Mouse (Mus musculus): ENCODE measurements around the gene Lnx1.
A peak's percentile ranks its signal among the peaks of the same experiment; 100 is the strongest.

Gene Lnx1

DNA sequence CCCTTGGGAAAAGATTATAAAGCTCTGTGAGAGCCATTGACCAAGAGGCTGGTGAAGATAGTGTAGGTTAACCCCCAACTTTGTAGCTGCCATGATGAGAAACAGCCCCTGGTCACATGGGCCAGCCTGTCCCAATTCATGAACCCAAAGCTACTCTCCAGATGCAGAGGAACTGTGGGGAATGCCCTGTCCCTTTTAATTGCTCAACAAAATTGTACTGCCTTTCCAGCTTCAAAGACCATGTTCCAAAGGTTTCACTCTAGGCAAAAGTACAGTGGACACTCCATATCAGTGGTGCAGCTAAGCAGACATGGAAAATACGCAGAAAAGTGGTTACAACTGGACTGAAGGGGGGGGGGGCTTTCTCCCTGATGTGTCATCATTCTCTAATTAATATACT lies 53.6 kb downstream of the Lnx1 start:
- no peak for DNase-seq (ENCODE audit: low spot score in 2 of 2)

DNA sequence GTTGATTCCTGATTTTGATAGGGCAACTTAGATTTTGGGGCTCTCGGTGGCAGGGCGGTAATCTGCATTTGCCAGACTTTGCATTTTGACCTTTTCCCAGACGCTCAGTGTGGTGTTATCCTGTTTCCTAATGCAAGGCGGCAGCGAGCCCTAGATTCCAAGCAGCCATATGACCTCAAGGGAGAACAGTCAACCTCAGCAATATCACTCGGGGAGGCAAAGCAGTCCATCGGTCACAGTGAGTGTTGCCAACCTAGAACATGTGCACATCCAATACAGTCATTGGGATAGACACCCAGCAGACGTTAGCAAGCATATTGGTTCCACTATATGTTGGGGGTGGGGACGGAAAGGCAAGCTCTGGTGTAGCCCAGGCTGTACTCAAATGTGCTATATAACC lies 54.5 kb downstream of the Lnx1 start:
- DNase-seq (ENCODE audit: low spot score in 2 of 2) = no peak

DNA sequence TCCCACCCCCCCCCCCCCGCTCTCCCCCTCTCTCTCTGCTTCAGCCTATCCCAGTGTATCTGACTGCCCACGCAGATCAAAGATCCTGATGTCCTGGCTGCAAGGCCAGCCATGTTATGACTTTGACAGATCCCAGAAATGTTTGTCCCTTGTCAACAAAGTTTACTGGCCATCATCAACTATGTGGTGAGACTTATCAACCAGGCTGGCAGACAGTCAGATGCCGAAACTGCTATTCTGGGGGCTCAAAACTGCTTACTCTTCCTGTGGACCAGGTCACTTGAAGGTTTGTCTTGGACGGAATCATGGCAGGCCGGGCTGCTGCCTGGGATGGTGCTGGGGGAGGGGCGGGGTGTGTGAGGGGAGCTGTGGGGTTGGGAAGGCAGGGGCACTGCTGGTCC lies 55.1 kb downstream of the Lnx1 start:
- DNase-seq (ENCODE audit: low spot score in 2 of 2) = no peak

DNA sequence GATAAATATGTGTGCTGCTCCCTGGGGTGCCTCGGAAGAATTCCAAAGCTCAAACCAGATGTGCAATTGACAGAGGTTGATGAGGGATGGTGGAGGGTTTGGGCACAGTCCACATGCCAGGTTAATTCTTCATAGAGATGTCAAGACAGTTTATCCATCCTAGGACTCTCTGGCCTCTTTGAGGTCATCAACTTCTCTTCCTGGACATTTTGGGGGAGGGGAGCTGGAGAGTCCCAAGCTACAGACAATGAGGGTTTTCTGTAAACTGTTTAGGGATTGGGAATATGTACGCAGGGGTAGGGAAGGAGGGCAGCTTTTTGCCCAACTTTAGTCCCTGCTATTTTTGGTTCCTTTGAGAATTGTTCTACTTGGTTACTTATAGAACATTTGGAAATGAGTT lies 60.4 kb downstream of the Lnx1 start:
- no peak for DNase-seq (ENCODE audit: low spot score in 2 of 2)

DNA sequence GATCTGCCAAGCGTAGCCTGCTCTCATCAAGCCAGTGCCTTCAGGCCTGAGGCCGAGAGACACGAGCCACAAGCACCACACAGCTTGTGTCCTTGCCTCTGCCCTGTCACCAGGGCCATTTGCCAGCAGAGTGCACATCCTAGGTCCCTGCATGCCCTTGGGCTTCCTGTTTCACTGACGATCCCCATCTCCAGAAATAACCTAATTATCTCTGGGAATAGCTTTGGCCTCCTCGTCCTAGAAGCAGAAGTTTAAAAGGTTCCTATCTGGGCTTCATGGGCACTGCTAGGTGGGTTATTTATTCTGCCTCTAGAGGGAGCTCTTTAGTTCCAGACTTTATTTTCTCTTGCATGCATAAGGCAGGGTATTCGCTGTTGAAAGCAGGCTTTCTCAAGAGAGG lies 61.7 kb downstream of the Lnx1 start:
- peak in 1 of 2 experiments; percentile 22 for DNase-seq (ENCODE audit: low spot score in 2 of 2)

DNA sequence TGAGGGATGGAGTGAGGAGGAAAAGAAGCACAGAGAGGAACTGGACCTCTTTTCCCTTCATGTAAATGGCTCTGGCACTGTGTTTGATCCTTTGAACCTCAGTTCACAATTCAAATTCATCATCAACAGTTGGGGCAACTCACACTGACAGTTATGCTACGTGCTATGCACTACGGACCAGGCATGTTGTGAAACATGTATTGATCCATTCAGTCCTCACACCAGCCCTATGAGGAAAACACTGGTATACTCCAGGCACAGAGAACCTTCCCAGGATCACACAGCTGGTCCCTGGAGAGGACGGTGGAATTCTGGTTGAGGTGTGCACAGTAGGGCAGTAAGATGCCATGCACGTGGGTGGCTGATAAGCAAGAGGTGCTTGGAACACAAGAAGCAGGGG lies 62.2 kb downstream of the Lnx1 start:
- DNase-seq (ENCODE audit: low spot score in 2 of 2) = no peak

DNA sequence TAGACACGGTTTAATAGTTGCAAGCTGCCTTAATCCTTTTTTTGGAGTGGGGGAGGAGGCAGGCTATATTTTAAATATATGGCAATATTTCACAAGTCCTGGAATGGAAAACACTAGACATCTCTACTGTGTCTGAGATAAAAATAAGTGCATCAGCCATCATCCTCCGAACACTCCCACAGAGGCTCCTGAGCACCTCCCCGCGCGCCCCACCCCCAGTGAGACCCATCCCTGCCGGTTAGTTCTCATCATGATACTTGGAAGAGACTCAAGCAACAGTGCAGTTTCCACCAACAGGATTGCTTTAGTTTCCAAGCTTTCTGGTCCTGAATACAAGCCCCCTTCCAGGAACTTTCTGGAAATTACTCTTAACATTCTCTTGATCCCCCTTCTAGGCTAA lies 63.2 kb downstream of the Lnx1 start:
- no peak for DNase-seq (ENCODE audit: low spot score in 2 of 2)

DNA sequence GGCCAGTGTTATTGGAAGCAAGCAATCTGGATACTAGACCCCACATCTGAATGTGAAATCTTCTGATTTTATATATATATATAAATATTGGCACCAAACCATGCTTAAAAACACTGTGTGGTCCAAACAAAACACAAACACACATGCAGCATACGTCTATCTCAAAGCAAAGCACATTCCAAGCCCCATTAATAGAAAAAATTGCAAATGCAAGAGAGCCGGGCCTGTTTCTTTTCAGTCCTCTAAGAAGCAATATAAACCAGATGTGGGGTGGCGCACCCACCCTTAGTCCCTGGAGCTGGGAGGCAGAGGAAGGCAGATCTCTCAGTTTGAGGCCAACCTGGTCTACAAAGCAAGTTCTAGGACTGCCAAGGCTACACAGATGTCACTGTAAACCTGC lies 68.3 kb downstream of the Lnx1 start:
- DNase-seq (ENCODE audit: low spot score in 2 of 2) = no peak

DNA sequence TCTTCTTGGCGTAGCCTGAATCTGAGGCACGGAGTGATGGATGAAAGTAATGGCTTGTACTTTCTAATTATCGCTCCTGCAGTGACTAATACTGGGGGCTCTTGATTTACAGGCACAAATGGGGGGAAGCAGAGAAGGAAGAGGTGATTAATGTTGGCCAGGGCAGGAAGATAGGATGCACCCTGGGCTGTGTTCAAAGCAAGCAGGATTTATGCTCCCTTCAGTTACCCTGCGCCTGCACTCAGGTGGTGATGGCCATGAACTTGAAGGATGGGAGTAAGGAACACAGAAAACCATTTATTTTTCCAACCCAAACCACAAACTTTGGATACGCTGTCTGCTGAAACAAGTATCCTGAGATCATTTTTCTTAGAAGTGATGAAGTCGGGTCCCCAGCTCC lies 69.3 kb downstream of the Lnx1 start:
- no peak for DNase-seq (ENCODE audit: low spot score in 2 of 2)

DNA sequence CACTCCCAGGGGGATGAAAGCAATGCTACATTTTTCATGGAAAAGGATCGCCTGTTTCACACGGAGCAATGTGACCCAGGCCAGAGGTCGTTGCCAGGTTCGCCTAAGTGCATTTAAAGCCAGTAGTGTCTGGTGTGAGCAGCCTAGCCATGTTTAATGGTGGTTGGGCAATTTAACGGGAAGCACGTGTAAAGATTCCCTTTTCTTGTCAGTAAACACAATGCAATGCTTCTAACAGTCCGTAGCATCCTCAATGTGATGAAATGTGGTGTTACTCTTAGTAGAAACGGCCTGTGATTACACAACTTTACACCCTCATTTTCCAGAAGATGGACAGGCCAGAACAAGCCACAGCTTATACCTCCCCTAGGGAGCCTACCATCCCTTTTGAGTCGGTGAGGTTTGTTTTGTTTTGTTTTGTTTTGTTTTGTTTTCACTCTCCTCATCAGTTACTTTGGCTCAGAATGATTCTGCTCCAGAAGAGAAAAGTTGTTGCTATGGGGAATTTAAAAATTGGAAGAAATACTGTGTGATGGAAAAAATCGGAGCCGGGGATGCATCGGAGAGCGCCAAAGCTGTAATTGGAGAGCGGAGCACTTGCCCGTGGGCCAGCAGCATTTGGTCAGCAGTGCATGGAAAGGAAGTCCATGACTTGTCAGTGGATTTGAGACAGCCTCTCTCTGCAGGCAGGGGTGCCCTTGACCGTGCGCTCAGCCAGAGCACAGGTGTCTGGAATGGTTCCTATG lies 70.2 kb downstream of the Lnx1 start:
- DNase-seq (ENCODE audit: low spot score in 2 of 2) = no peak

DNA sequence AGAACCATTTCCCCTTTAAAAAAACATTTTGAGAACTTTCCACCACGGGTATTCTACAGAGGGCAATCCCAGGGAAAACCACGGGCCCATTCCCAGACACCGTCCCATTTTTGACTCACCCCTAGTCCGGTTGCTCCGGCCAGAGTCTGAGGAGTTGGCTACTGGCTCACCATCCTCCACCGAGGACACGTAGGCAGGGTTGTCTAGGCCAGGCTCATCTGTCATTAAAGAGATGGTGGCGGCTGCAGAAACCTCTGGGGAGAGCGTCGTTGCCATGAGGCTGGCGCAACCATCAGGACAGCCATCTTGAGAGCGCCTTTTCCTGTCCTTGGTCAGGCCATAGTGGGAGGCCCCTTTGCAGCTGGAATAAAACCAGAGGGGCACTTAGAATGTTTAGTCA lies 74.7 kb downstream of the Lnx1 start:
- no peak for DNase-seq (ENCODE audit: low spot score in 2 of 2)

DNA sequence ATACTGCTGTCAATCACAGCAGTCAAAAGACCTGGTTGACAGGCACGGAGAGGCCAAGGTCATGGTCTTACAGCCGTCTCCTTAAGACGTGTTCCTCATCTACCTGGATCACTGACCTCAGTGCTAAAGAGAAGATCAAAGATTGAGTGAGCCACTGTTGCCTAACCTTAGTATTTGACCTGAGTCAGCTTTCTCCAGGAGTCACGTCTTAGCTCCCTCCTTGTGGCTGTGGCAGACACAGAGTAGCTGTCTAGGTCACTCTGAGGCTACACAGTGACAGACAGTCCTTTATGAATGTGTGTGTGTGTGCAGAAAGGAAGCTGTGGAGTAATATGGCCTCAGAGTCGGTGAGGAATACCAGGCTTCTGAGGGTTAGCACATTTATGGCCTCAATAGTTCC lies 78.3 kb downstream of the Lnx1 start:
- DNase-seq (ENCODE audit: low spot score in 2 of 2) = no peak

DNA sequence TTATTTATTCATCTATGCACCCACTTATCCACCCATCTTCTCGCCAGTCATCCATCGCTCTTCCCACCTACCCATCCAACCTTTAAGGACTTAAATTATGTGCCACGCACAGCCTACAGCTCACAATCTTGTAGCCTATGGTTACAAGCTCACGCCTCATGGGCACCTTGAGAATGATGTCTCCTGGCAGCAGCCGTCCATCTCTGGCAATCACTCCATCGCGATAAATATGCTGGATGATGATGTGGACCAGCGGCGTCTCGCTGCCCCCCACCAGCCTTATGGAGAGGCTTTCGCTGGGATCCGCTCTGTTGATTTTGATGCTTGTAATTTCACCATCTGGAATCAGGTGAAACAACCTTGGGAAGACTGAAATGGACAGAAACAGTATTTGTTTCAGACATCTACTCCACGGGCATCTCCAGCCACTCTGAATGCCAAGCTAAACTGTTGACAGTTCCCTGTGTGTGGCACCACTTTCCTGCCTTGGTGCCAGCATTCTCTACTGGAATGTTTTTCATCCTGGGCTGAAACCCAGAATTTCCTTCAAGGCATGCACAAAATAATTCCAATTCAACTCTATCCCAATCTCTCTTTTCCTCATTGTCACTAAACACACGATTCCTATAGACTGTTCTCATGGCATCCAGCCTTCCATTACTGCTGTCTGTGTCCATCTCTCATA lies 79.3 kb downstream of the Lnx1 start:
- DNase-seq (ENCODE audit: low spot score in 2 of 2) = no peak

DNA sequence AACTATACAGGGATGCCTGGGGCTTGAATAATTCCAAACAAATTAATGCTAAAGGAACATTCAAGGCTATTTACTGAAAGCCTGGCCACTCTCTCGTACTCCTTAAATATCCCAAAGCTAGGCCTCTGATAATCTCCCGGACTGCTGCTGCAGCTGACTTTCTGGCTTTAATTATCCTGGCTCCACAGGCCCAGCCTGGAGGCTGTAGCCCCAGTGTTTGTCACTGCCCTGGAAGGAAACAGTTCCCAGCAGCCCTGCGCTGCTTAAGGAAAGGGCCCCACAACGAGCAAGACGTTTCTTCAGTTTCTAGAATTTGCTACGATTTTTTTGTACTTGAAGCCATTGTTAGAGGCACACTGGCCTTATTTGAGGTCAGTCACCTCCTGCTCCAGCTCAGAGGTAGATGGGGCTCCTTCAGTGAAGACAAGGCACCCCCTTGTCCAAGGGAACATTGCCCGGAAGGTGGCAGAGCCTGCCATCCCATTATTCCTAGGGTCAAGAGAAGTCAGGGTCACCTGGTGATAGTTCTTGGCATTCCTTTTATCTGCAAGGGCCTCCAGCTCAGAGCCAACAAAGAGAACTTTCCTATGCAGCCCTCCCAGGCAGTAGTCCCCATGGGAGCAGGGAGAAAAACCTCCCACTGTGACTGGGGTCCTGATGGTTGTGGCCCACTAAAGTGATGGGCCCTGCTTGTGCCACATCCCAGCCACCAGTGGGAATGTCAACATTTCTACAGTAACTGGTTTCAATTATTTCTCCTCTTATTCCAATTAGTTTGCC lies 80.8 kb downstream of the Lnx1 start:
- no peak for DNase-seq (ENCODE audit: low spot score in 2 of 2)

DNA sequence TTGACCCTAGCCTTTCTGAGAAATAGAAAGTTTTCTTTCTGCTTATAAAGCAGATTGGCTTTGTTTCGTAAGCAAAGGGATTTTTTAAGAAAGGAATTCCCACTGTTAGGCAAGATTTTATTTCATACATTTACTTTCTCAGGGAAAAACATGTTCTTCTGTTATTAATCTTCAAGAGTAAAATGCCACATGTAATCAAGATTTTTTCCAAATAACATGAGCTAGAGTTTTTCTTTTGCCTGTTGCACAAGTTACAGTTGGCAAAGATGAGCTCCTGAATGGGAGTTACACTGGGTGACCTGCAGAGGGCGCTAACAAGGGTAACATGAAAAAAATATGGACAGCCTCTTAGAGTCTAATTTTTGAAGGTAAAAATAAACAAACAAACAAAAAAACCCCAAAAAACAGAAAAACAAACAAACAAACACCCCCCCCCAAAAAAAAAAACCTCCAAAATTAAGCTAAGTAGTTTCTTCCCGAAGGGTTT lies 84.1 kb downstream of the Lnx1 start:
- peak in 1 of 2 experiments; percentile 22 for DNase-seq (ENCODE audit: low spot score in 2 of 2)

DNA sequence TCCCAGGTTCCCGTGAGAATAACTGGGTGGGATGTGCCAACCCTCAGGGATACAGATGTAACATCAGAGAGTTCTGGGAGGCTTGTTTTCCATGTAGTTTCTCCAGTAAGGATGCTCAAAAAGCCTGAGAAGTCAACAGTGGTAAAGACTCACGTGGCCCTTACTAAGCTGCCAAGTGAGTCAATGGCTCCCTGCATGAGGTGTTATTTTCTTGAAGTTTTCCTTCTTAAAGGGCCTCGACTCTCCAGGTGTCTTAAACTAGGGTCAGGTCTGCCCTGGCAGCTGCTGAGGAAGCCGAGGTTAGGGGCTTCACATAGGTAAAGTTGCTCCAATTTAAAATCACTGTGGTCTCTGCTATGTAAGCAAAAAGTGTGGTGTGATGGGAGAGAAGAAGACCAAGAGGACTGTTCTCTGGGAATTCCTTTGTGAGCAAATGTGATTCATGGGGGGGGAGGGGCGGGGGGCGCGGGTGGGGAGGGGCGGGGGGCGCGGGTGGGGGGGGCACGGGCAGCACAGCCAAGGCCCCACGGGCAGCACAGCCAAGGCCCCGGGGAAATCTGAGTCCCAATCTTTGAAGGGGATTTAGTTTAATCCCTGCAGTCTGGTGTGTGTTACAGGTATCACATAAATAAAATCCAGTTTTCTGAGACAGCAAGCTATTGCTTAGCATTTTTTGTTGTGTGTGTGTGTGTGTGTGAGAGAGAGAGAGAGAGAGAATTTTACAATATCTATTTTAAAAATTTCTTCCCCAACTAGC lies 84.7 kb downstream of the Lnx1 start:
- no peak for DNase-seq (ENCODE audit: low spot score in 2 of 2)

DNA sequence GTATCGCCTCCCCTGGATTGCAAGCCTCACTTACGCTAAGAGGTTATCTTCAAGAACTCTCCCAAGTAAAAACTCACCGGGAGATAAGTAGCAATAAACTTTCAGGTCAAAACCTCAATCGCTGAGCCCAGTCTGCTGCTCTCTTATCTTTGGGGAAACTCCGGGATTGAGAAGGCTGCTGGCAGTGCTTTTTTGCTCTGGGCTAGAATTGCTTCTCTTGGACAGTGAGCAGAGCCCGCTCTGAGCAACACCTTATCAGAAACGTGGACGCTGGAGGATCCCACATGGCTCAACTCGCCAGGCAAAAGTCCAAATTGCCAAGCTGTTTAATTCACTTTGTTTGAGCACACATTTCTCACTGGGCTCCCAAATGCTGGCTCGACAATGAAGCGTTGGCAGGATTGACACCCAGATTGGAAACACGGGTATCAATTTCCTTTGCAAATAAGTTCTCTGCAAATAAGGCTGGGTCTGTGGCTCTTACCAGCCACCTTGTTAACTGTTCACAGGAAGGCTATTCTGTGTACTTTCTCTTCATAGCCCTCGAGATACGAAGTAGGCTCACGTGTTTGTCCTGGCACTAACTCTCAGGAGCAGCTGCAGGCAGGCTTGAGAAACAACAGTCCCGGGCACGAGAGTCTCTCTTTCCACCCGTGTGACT lies 89.1 kb downstream of the Lnx1 start:
- no peak for DNase-seq (ENCODE audit: low spot score in 2 of 2)

DNA sequence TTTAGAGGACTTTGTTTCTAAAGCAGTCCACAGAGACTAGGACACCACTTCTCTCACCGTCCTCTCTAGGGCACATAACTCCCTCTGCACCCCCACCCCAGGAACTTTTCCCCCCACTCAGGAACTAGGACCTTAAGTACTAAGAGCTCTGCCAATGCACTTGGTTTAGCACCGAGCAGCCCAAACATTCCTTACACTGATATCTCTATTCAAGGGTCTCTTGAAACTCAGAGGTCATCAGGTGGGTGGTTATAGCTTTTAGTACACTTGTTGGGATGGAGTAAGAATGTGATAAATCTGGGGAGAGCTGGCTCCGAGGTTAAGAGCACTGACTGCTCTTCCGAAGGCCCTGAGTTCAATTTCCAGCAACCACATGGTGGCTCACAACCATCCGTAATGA lies 90.0 kb downstream of the Lnx1 start:
- DNase-seq (ENCODE audit: low spot score in 2 of 2) = no peak

DNA sequence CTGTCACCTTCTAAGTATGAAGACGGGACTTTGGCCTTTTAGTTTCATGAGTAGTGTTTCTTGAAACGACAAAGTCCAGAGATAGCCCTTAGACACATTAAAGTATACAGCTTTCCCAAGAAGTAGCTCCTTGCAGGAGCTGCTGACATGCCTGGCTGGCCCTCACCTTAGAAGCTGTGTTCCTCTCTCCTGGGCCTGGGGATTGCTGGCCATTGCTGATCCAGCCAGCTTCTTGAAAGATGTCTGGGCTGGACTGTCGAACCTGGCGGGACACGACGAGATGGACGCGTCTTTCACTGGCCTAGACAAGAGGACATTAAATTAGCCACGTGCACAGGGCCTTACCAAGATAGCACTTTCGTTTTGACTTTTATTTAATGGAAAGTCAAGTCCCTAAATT lies 92.2 kb downstream of the Lnx1 start:
- DNase-seq (ENCODE audit: low spot score in 2 of 2) = no peak

DNA sequence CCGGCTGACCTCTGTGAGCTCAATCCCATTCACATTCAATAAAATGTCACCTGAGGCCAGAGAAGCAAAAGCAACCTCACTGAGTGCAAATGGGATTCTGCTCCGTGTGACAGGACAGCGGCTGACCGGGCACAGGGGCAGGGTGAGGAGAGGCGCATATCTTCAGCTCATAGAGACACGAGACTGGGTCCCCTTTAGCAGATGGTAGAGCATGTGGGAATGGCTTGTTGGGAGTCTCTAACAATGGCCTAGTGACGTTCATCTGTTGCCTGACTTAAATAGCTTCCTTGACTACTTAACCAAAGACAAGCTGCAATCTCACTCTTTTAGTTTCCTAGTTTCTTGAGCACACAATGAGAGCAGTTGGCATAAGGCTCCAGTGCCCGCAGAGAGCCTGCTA lies 96.5 kb downstream of the Lnx1 start:
- no peak for DNase-seq (ENCODE audit: low spot score in 2 of 2)

DNA sequence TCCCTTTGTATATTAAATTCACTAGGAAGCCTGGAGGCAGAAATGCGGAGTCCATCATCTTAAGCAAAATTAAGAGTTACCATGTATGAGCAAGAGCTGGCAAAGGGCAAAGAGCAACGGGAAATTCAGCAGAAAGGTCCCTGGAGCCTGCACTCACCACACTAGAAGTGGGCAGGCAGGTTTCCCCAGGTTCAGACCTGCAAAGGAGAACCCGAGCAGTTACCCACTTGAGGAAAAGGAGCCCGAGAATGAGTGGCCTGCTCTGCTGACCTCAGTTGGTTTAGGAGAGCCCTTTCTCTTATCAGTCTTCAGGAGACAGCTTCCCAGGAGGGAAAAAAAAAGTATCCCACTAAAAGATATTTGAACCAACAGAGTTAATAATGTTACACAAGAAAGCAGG lies 99.4 kb downstream of the Lnx1 start:
- no peak for DNase-seq (ENCODE audit: low spot score in 2 of 2)

DNA sequence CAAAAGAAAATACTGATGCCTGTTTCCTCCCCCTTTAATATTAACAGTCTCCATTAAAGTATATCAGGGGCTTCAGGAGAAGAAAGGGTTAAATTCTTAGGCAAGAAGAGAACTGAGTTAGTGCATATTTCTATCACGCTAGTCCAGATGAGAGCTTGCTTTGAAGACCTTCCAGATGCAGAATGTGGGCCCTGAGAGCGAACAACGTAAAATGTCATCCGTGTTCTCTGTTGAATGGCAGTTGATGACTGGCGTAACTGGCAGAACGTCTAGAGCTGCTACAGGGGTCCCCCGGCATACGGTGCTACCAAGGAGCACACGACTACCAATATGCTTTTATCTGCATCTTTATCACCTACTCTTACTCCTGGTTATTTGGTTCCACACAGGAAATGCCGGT lies 100.3 kb downstream of the Lnx1 start:
- no peak for DNase-seq (ENCODE audit: low spot score in 2 of 2)

Measured in thymus, postnatal 10 days (tissue).